8 mouse cellular contexts compared by ENCODE assay signal in the genomic region with DNA sequence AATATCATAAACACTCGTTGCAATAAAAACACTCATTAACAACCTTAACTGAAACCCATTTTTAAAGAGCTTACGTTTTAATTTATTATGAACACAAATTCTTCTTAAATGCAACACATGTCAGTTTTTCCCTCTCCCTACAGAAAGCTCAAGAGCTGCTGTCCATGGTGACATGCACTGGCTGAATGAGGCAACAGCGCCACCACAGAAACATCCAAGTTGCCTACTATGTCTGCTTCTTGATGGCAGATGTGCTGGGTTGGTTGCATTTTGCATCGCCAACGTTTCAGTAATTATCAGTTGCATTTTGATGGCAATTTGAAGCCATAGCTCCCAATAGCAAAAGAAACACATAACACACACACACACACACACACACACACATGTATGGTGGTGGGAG. TPM values are rescaled to one million over a fixed set of nuclear protein-coding genes. Genes with fewer than 3 reads are reported as not detected.
DNase-seq lines count a peak whose midpoint lies in the region; ATAC-seq lines count a peak whose summit lies in the region.

No protein-coding gene starts in this region.

- no peaks in the 10 kb centered on the region for H3K36me3 ChIP-seq in liver, embryonic 12.5 days
- H3K36me3 ChIP-seq in hindbrain, embryonic 11.5 days (ENCODE audit: control insufficient read depth, insufficient read depth, low read length) = no peaks in the 10 kb centered on the region
- H3K36me3 ChIP-seq in midbrain, embryonic 12.5 days = no peaks in the 10 kb centered on the region

- no peaks in the 10 kb centered on the region for H3K9me3 ChIP-seq in liver, embryonic 12.5 days (replicated peaks)
- H3K9me3 ChIP-seq in hindbrain, embryonic 11.5 days (ENCODE audit: control insufficient read depth, low read length) = no peaks in the 10 kb centered on the region
- H3K9me3 ChIP-seq in midbrain, embryonic 12.5 days = no peaks in the 10 kb centered on the region

- H3K4me2 ChIP-seq in liver, embryonic 12.5 days = no peak overlapping the region
- peak overlapping the region; percentile 73 for H3K4me2 ChIP-seq in hindbrain, embryonic 11.5 days (replicated peaks; ENCODE audit: low read depth, low read length)
- peak overlapping the region; percentile 73 for H3K4me2 ChIP-seq in midbrain, embryonic 12.5 days (replicated peaks)

- ATAC-seq in liver, embryonic 12.5 days = no peak
- no peak for ATAC-seq in hindbrain, embryonic 11.5 days (ENCODE audit: low FRiP score)
- ATAC-seq in midbrain, embryonic 12.5 days (ENCODE audit: low FRiP score, low read depth) = no peak
- ATAC-seq in megakaryocyte progenitor cell, adult 5-6 weeks (replicated peaks; ENCODE audit: poor library complexity) = no peak

- H3K4me1 ChIP-seq in liver, embryonic 12.5 days = no peaks in the 10 kb centered on the region
- no peaks in the 10 kb centered on the region for H3K4me1 ChIP-seq in hindbrain, embryonic 11.5 days (replicated peaks; ENCODE audit: control insufficient read depth, insufficient read depth, low read length)
- H3K4me1 ChIP-seq in midbrain, embryonic 12.5 days = peaks cover 12% of the 10 kb centered on the region; the same call in 1 of the 2 replicates

- no peak overlapping the region for H3K4me3 ChIP-seq in liver, embryonic 12.5 days
- peak overlapping the region; percentile 59 for H3K4me3 ChIP-seq in hindbrain, embryonic 11.5 days (ENCODE audit: low read depth, low read length)
- H3K4me3 ChIP-seq in midbrain, embryonic 12.5 days = peak overlapping the region; percentile 75

- H3K9ac ChIP-seq in liver, embryonic 12.5 days = no peak overlapping the region
- H3K9ac ChIP-seq in hindbrain, embryonic 11.5 days (ENCODE audit: low read depth, low read length) = no peak overlapping the region
- no peak overlapping the region for H3K9ac ChIP-seq in midbrain, embryonic 12.5 days (replicated peaks)

- H3K27me3 ChIP-seq in liver, embryonic 12.5 days (replicated peaks) = peaks cover 39% of the 10 kb centered on the region
- H3K27me3 ChIP-seq in hindbrain, embryonic 11.5 days (ENCODE audit: control insufficient read depth, insufficient read depth, low read length) = no peaks in the 10 kb centered on the region
- peaks cover 8% of the 10 kb centered on the region for H3K27me3 ChIP-seq in midbrain, embryonic 12.5 days

- WGBS in liver, embryonic 12.5 days (ENCODE audit: insufficient replicate concordance) = 7% methylated on average over 5 of the region's 5 CpGs
- 12% methylated on average over 5 of the region's 5 CpGs for WGBS in hindbrain, embryonic 11.5 days
- WGBS in midbrain, embryonic 12.5 days = 6% methylated on average over 5 of the region's 5 CpGs

- DNase-seq in liver = peak; percentile 18
- DNase-seq in embryo, embryonic 10 days (ENCODE audit: low spot score) = peak; percentile 86
- DNase-seq in hindbrain, embryonic 11.5 days (ENCODE audit: low spot score) = peak; percentile 73
- DNase-seq in heart, adult 8-10 months (ENCODE audit: low spot score) = no peak
- DNase-seq in lung, postnatal 4 days = no peak

- no peak overlapping the region for H3K27ac ChIP-seq in liver, embryonic 12.5 days
- no peak overlapping the region for H3K27ac ChIP-seq in hindbrain, embryonic 11.5 days (ENCODE audit: low read depth, low read length)
- H3K27ac ChIP-seq in midbrain, embryonic 12.5 days (replicated peaks) = no peak overlapping the region

RNA-seq across cellular contexts. Expression of a gene that starts 2.4 kb away (rescaled TPM):
- polyA plus RNA-seq in liver, embryonic 12.5 days (2016; fragmentation: Nextera tagmentation; extraction: Ambion mirVana) = 1.1 and 1.8 TPM in 2 replicates
- 95.4 and 102 TPM in 2 replicates for polyA plus RNA-seq in hindbrain, embryonic 11.5 days (2014; fragmentation: Nextera tagmentation; extraction: Ambion mirVana)
- polyA plus RNA-seq in midbrain, embryonic 12.5 days (2016; fragmentation: Nextera tagmentation; extraction: Ambion mirVana) = 95.2 and 109 TPM in 2 replicates
- total RNA-seq in megakaryocyte progenitor cell, adult 5-6 weeks (2015) = not detected in 2 replicates
- total RNA-seq in megakaryocyte progenitor cell, adult 5-6 weeks (2017) = not detected in 2 replicates
- under 1 TPM in 2 of 4 experiments, not detected in 2; 0.11 TPM for total RNA-seq in heart, adult 8-10 months (2022)

Comparison
In these comparisons a context has a peak if more than half of its experiments do, and no peak if none do; other contexts are left out.
1. DNase-seq: peak in liver (single experiment), embryo, embryonic 10 days (single experiment) and hindbrain, embryonic 11.5 days (single experiment); none in heart, adult 8-10 months (single experiment) and lung, postnatal 4 days (0 of 2).
2. RNA of a gene that starts 2.4 kb away (polyA plus RNA-seq): 95.4 to 102 TPM in hindbrain, embryonic 11.5 days and 95.2 to 109 TPM in midbrain, embryonic 12.5 days; 1.1 to 1.8 TPM in liver, embryonic 12.5 days; every median in the first group is over 10 times any median in the second.